Mouse (Mus musculus) cerebellum, adult 18-20 months (tissue): ENCODE measurements around the gene H13.
"Not testable (repeated sequence)": the region's sequence is repeated elsewhere in the genome, so short reads cannot be mapped to it uniquely, and the experiment has no call there.

Experiments
- DNase-seq, 2 experiments: peaks; one replicate each; pipeline ENCODE4 v3.0.0; 2021

Gene H13

DNA sequence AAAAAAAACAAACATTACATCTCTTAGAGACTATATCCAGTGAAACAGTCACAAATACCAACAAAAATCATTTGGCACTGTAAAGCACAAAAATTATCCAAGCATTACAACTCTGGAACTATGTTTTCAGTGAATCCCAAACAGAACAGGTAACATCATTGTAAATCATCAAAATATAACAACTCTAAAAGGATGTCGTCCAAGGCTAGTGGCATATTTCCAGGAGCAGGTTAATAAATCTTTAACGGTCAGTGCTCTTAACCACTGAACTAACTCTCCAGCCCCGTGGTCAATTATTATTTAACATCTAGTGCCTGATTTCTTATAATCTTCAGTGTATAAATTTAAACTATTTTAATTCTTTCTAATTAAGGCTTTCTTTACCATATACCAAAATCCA is 3.1 kb upstream of the H13 start:
- DNase-seq: not testable (repeated sequence)

DNA sequence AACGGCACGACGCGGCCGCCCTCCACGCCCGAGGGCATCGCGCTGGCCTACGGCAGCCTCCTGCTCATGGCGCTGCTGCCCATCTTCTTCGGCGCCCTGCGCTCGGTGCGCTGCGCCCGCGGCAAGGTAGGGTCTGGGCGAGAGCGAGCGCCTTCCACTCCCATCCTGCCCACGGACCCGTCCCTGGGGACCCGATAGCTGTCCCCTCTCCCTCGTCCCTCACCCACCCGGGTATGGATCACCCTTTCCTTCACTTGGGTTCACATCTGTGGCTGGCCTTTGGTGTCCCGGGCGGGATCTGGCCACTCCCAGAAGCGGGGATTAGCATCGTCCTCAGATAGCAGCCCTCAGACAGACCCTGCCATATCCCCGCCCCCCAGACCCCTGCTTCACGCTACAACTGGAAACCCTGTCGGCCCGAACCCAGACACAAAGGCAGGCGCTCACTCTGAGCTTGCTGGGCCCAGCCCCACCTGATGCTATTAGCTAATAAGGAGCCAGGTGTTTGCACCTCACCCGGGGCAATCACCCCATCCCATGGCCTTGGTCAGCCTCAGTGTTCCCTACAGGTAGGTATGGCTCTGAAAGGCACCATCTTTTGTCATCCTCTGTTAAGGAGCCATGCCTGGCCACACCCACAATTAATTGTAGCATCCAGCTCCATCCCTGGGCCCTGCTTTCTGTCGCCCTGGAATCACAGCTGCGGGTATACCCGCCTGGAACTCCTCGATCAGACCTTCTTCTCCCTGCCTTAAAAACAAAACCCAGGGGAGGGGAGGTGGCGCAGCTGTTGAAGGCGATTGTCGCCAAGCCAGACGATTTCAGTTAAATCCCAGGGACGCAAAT is 601 bp downstream of the H13 start:
- DNase-seq: peak in 1 of 2 experiments; percentile 35

DNA sequence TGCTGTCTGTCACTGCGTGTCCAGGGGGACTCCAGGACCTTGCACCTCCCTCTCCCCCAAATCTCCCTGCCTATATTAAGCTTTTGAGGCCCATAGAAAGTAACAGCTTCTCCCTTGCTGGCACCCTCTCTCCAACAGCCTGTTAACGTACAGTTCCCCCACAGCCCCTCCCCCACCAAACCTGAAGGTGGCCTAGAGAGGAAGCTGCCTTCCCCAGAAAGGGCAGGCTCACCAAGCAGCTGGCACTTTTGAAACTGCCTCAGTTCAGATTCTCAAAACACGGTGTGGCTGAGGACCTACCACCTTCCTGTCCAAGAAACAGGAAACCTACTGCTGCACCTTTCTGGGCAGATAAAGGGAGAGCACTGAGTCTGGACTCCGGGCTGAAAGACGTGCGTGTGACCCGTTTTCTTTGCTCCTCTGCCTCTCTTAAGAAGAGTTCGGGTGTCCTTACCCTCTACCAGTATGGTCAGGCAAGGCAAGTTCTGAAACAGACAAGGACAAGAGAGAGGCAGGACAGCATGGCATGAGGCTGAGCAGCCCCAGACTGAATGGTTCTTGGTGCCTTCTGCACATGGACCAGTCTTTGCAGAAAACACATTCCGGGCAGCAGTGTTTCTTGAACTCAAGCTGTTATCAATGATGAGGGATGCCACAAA is 1.9 kb downstream of the H13 start:
- no peak for DNase-seq

GRCm38 (mm10) chr2:152671642-152671999 is 2.4 kb downstream of the H13 start:
- peak; percentile 45 to 66 for DNase-seq

DNA sequence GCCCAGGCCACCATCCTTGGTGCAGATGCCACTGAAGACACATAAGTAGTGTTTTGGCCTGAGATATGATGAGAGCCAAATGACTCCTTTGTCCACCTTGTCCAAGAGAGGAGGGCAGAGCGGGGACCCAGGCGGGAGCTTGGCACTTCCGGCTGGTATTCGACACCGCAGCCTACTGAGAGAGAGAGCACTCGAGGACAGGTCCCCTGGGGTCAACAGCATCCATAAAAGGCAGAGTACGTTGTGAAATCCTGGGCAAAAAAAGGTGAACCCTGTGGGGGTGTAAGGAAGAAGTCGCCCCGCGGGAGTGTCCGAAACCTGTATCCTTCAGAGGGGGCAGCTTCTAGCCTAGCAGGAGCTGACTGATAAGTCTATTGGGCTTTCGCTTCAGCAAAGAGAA is 2.9 kb downstream of the H13 start:
- peak in 1 of 2 experiments; percentile 18 for DNase-seq

DNA sequence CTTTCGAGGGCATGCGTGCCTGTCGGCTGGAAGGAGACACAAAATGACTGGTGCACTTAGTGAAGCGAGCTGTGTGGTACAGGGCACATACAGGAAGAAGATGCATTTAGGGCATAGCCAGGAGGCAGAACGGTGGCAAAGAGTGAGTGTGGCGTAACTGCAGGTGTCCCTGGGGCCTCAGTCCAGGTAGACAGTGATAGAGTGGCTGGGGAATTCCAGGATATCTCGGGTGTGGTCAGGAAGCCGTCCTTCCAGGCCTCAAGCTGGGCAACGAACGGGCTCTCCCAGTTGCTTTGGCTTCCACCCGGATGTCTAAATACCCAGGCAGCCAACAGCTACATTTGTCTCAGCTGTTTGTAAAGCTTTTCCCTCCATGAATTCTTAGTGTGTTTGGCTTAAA is 4.9 kb downstream of the H13 start:
- peak in 1 of 2 experiments; percentile 13 for DNase-seq

DNA sequence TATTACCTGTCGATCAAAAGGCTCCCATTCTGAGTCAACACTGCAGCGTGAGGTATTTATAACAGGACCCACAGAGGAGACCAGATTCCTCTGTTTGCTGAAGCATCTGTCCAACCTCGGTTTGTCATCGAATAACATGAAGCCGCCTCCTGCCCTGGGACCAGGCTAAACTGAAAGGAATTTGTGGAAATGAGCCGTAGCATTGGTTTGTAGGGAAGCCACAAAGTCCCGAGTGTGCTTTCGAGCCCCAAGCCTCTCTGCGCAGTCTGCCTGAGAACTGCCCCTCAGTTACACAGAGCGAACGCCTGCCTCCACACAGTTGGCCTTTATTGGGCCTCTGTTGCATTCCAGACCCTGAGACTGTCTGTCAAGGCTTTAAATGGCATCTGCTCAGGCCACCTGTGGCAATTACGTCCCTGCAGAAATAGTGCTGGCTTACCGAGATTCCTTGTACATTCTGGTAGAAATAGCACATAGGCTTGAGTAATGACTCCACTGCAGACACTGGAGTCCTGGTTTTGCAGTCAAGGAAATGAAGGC is 6.1 kb downstream of the H13 start:
- DNase-seq: no peak

GRCm38 (mm10) chr2:152678302-152678701 is 9.0 kb downstream of the H13 start:
- DNase-seq: peak; percentile 26 to 45

GRCm38 (mm10) chr2:152678925-152679324 is 9.7 kb downstream of the H13 start:
- DNase-seq: peak in 1 of 2 experiments; percentile 5

DNA sequence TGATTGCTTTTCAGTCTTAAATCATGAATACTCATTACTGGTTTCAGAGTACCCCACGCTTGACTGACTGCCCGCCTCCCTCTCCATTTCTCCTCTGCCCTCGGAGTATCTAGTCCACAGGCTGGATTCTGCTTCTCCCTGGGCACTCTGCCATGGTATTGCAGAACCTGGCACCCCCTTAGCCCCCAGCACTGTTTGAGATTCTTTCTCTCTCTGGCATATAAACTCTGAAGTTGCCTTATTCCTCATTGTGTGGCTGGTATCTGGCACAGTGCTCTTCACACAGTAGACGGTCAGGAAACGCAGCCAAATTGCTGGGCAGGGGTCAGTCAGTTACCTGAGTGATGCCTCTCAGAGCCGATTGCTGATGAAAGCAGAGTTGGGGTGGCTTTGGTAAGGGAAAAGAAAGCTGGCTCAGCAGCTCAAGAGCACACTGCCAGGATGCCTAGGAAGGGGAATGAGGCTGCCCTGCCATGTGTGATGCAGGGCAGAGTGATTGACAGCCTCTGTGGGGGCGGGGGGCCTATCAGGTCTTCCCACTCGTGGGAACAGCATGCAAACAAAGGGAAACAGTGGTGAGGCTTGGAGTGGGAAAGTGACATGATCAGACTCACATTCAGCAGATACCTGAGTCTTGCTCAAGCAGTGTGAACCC is 10.6 kb downstream of the H13 start:
- DNase-seq: peak in 1 of 2 experiments; percentile 4

DNA sequence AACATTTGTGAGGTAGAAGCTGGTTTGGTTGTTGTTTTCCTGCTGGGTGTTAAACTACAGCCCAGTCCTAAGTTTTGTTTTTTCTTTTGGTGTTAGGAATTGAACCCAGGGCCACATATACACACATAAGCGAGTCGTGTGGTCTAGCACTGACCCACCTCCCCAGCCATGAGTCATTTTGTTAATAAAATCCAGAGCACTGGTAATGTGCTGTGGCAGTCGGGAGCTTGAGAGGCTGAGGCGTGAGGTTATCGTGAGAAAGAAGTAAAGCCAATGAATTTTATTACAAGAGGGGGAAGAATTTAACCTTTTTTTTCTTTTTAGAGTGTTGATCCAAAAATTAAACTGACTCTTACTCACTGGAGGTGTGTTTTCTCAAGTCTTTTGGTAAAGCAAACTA is 13.8 kb downstream of the H13 start:
- no peak for DNase-seq

GRCm38 (mm10) chr2:152686399-152686798 is 17.1 kb downstream of the H13 start:
- DNase-seq: no peak

GRCm38 (mm10) chr2:152686806-152687267 is 17.6 kb downstream of the H13 start, which contains the start of gene Mcts2:
Mcts2 (plus strand) TSS chr2:152687035.
- peak; percentile 93 to 95 for DNase-seq

GRCm38 (mm10) chr2:152691564-152692217 is 22.4 kb downstream of the H13 start:
- DNase-seq: peak in 1 of 2 experiments; percentile 60

DNA sequence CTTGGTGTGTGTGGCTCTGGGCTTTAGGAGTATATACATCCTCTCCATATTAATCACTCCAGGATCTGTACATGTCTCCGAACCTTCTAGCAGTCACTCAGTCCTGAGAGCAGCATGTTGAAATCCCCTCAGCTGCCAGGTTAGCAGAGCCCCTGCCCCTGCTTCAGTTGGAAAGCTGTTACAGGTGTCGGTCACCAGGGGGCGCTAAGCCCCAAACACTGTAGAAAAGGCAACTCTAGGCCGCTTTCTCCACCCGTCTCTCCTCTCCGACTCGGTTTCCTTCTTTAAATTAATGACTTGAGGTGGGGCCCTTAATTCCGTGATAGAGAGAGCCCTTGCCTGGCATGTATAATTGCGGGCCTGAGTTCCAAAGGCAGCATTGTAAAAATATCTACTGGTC is 24.0 kb downstream of the H13 start:
- peak; percentile 67 to 81 for DNase-seq

GRCm38 (mm10) chr2:152693735-152694134 is 24.5 kb downstream of the H13 start:
- no peak for DNase-seq

DNA sequence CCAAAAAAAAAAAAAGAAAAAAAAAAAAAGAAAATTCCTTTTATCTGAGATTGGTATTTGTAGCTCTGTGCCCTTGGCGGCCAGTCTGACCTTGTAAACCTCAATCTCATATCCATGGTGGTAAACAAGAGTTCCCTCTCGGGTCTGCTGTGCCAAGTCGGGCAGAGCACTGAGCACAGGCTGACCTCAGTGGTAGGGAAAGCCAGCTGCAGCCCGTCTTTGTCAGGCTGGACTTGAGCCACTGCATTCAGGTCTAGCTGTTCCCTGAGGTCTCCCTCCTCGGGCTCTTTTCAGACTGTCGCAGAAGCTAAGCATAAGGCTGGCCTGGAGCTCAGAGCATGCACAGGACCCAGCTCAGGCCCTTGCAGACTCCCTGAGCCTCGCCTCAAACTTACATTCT is 25.4 kb downstream of the H13 start:
- no peak for DNase-seq

DNA sequence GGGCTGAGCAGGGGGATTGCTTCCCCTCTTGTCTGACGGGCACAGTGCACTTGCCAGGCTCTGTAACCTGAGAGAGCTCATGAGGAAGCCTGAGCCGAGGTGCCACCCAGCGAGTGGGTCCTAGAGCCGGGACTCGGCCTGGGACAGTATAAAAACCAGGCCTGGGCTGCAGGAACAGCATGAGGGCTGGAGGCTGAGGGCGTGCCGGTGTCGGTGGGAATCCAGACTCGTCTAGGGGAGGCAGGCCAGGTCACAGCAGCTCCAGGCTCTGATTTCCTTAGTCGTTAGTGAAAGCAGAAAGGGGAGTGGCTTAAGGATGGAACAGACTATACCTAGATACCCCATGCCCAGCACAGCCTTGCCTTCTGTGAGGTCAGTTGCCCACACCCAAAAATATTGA is 26.8 kb downstream of the H13 start:
- DNase-seq: no peak

DNA sequence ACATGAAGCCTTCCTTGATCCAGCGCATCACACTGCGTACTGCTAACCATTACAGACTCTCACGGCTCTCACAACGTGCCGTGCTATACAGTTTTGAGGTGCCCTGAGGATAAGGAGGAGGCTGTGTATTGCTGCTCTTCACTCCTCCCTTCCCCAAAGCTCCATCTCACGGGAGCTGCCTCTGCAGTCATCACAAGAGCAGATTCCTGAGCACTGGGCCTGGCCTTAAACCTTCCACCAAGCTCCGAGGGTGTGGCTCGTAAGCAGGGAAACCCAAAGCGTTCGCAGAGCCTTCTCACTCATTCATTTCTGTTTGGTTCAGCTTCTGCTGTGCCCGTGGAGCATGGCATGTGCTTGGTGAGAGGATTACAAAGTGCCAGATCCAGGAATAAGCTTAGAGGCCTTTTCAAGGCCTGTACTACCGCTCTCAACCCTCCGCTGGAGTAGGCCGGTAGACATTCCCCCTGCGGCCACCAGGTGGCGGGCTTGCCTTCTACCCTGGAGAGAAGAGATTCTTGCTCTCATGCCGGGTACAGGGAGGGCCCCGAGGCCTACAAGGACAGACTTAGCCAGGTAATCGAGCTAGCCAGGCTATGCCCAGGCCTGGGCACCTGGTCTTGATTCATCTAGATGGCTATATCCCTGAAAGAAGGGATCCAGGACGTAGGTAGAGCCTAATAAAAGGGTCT is 27.4 kb downstream of the H13 start:
- DNase-seq: peak; percentile 93 to 97

- peak; percentile 40 to 54 for DNase-seq
These were observed 30.9 kb downstream of the H13 start for GRCm38 (mm10) chr2:152700138-152700537.

DNA sequence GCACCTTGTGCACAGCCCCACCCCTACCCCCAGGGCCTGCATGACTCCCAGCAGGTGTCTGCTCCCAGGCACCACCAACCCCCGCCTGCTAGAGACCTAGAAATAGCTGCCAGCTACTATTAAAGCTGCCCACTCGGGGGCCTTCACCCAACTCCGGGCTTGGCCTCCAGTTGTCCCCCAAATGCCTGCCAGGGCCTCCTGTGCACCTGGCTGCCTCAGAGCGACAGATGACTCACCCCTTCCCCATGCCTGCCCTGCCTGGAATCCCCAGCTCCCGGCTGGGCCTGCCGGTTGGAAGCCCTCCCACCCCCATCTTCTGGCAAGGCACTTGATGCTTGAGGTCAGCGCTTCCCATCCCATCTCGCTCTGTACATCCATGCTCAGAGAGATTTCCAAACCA is 31.5 kb downstream of the H13 start:
- peak; percentile 59 to 62 for DNase-seq
